In the genomic region with DNA sequence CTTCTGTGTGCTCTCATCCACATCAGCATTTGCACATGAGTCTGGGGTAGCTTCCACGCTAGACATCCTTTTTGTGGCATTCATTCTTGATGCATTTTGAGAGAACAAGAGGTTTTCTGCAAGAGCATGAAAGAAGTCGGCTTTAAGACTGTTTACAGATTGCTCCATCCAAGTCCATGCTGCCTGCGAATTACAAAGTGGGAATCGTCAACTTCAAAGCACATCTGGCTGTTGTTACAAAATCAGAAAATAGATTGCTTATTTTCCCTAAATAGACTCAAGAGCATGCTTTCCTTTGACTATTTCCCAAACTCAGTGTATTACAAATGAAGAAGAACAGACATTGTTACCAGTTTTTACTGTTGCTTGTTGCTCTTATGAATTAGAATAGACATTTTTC, we compare ENCODE assay signal across 18 mouse cellular contexts. TPM values are rescaled to one million over a fixed set of nuclear protein-coding genes. Genes with fewer than 3 reads are reported as not detected.
DNase-seq lines count a peak whose midpoint lies in the region; ATAC-seq lines count a peak whose summit lies in the region.
"Had no signal": no experiment of that assay in that cellular context is flagged by ENCODE, and none has a peak within 500 bp of the region (broad histone marks: within the 10 kb centered on the region; RNA-seq: fewer than 3 reads in every experiment).

No protein-coding gene starts in this region.

- WGBS in embryonic facial prominence, embryonic 11.5 days, result 62% methylated on average over 4 of the region's 4 CpGs
- WGBS in embryonic facial prominence, embryonic 10.5 days, result 63% methylated on average over 4 of the region's 4 CpGs
- WGBS in lung, embryonic 15.5 days, result 34% methylated on average over 4 of the region's 4 CpGs
- WGBS in embryonic facial prominence, embryonic 14.5 days, result 50% methylated on average over 4 of the region's 4 CpGs

- H3K4me2 ChIP-seq in embryonic facial prominence, embryonic 11.5 days (ENCODE audit: low read depth, low read length), result no peak overlapping the region
- no peak overlapping the region for H3K4me2 ChIP-seq in lung, embryonic 15.5 days
- H3K4me2 ChIP-seq in embryonic facial prominence, embryonic 14.5 days (ENCODE audit: low read depth, low read length), result no peak overlapping the region
- H3K4me2 ChIP-seq: forebrain, embryonic 12.5 days; heart, embryonic 12.5 days; hindbrain, embryonic 15.5 days had no signal

- no peak for ATAC-seq in embryonic facial prominence, embryonic 11.5 days (replicated peaks; ENCODE audit: insufficient number of reproducible peaks, low FRiP score, low TSS enrichment, low read depth)
- ATAC-seq in lung, embryonic 15.5 days (ENCODE audit: borderline replicate concordance, extremely low read depth, low FRiP score, low TSS enrichment), result peak; percentile 64; the same call in 1 of the 2 replicates
- no peak for ATAC-seq in embryonic facial prominence, embryonic 14.5 days (ENCODE audit: low read depth)
- ATAC-seq: forebrain, embryonic 16.5 days had no signal

- no peak overlapping the region for H3K27ac ChIP-seq in embryonic facial prominence, embryonic 11.5 days (replicated peaks; ENCODE audit: low read depth, low read length)
- H3K27ac ChIP-seq in embryonic facial prominence, embryonic 10.5 days (replicated peaks), result no peak overlapping the region
- no peak overlapping the region for H3K27ac ChIP-seq in lung, embryonic 15.5 days
- H3K27ac ChIP-seq in embryonic facial prominence, embryonic 14.5 days (replicated peaks; ENCODE audit: low read depth, low read length), result 0 out of 2 replicates have a peak overlapping the region, but pooled peaks have one; percentile 21
- H3K27ac ChIP-seq: forebrain, embryonic 12.5 days; hindbrain, embryonic 15.5 days had no signal

- no peaks in the 10 kb centered on the region for H3K9me3 ChIP-seq in embryonic facial prominence, embryonic 11.5 days (replicated peaks; ENCODE audit: control insufficient read depth, low read length)
- H3K9me3 ChIP-seq in embryonic facial prominence, embryonic 10.5 days, result no peaks in the 10 kb centered on the region
- no peaks in the 10 kb centered on the region for H3K9me3 ChIP-seq in lung, embryonic 15.5 days
- no peaks in the 10 kb centered on the region for H3K9me3 ChIP-seq in embryonic facial prominence, embryonic 14.5 days (ENCODE audit: control insufficient read depth, low read length)
- H3K9me3 ChIP-seq: forebrain, embryonic 12.5 days; heart, embryonic 12.5 days; hindbrain, embryonic 15.5 days had no signal

- H3K36me3 ChIP-seq in embryonic facial prominence, embryonic 11.5 days (replicated peaks; ENCODE audit: control insufficient read depth, insufficient read depth, low read depth, low read length), result no peaks in the 10 kb centered on the region
- no peaks in the 10 kb centered on the region for H3K36me3 ChIP-seq in embryonic facial prominence, embryonic 10.5 days (replicated peaks)
- H3K36me3 ChIP-seq in lung, embryonic 15.5 days, result no peaks in the 10 kb centered on the region
- no peaks in the 10 kb centered on the region for H3K36me3 ChIP-seq in embryonic facial prominence, embryonic 14.5 days (ENCODE audit: control insufficient read depth, insufficient read depth, low read length)
- H3K36me3 ChIP-seq: forebrain, embryonic 12.5 days; G1E; heart, embryonic 12.5 days; hindbrain, embryonic 15.5 days had no signal

- peak; percentile 15 for DNase-seq in embryonic facial prominence, embryonic 11.5 days (ENCODE audit: low spot score)
- no peak for DNase-seq in embryonic facial prominence, embryonic 10.5 days (ENCODE audit: low spot score)
- DNase-seq in lung, postnatal 4 days, result no peak
- DNase-seq in embryonic facial prominence, embryonic 14.5 days (ENCODE audit: low spot score), result peak; percentile 33
- DNase-seq in spleen, postnatal 14 days (ENCODE audit: low spot score in 2 of 2), result no peak
- DNase-seq in adrenal gland, postnatal 25 days, result no peak
- DNase-seq: adrenal gland, adult 8-10 months; cerebellum, adult 11-12 months; cerebellum, adult 9-10 months; cerebellum, postnatal 25 days; gastrocnemius, postnatal 10 days; heart, postnatal 36 days had no signal

- H3K27me3 ChIP-seq in embryonic facial prominence, embryonic 11.5 days (ENCODE audit: control insufficient read depth, insufficient read depth, low read length), result no peaks in the 10 kb centered on the region
- H3K27me3 ChIP-seq in embryonic facial prominence, embryonic 10.5 days (replicated peaks; ENCODE audit: low read depth, poor library complexity, severe bottlenecking), result no peaks in the 10 kb centered on the region
- no peaks in the 10 kb centered on the region for H3K27me3 ChIP-seq in lung, embryonic 15.5 days
- H3K27me3 ChIP-seq in embryonic facial prominence, embryonic 14.5 days (replicated peaks; ENCODE audit: control insufficient read depth, insufficient read depth, low read length), result no peaks in the 10 kb centered on the region
- H3K27me3 ChIP-seq: forebrain, embryonic 12.5 days; heart, embryonic 12.5 days; hindbrain, embryonic 15.5 days had no signal

- H3K4me1 ChIP-seq in embryonic facial prominence, embryonic 11.5 days (ENCODE audit: control insufficient read depth, insufficient read depth, low read length), result no peaks in the 10 kb centered on the region
- peaks cover 16% of the 10 kb centered on the region for H3K4me1 ChIP-seq in embryonic facial prominence, embryonic 10.5 days
- peaks cover 4% of the 10 kb centered on the region for H3K4me1 ChIP-seq in lung, embryonic 15.5 days
- H3K4me1 ChIP-seq in embryonic facial prominence, embryonic 14.5 days (ENCODE audit: control insufficient read depth, insufficient read depth, low read length), result peaks cover 5% of the 10 kb centered on the region; the same call in 1 of the 2 replicates
- H3K4me1 ChIP-seq: forebrain, embryonic 12.5 days; hindbrain, embryonic 15.5 days had no signal

- H3K4me3 ChIP-seq in embryonic facial prominence, embryonic 11.5 days (ENCODE audit: low read depth, low read length), result no peak overlapping the region
- H3K4me3 ChIP-seq in embryonic facial prominence, embryonic 10.5 days, result no peak overlapping the region
- no peak overlapping the region for H3K4me3 ChIP-seq in lung, embryonic 15.5 days
- H3K4me3 ChIP-seq in embryonic facial prominence, embryonic 14.5 days (ENCODE audit: low read depth, low read length), result no peak overlapping the region
- H3K4me3 ChIP-seq: forebrain, embryonic 12.5 days; heart, embryonic 12.5 days; hindbrain, embryonic 15.5 days had no signal

- no peak overlapping the region for H3K9ac ChIP-seq in embryonic facial prominence, embryonic 11.5 days (replicated peaks; ENCODE audit: low read length)
- no peak overlapping the region for H3K9ac ChIP-seq in lung, embryonic 15.5 days
- no peak overlapping the region for H3K9ac ChIP-seq in embryonic facial prominence, embryonic 14.5 days (ENCODE audit: low read depth, low read length)
- H3K9ac ChIP-seq: forebrain, embryonic 12.5 days; heart, embryonic 12.5 days; hindbrain, embryonic 15.5 days had no signal

RNA-seq across cellular contexts. Expression of gene Cep112, which starts 59.0 kb away (rescaled TPM):
- 8.5 and 12.2 TPM in 2 replicates for polyA plus RNA-seq in embryonic facial prominence, embryonic 11.5 days (2014; fragmentation: Nextera tagmentation; extraction: Ambion mirVana)
- polyA plus RNA-seq in embryonic facial prominence, embryonic 10.5 days (2016; fragmentation: Nextera tagmentation; extraction: Ambion mirVana), result 9.0 and 11.0 TPM in 2 replicates
- 15.8 and 19.4 TPM in 2 replicates for polyA plus RNA-seq in lung, embryonic 15.5 days (2015; fragmentation: Nextera tagmentation; extraction: Ambion mirVana)
- polyA plus RNA-seq in embryonic facial prominence, embryonic 14.5 days (2014; fragmentation: Nextera tagmentation; extraction: Ambion mirVana), result 17.4 and 18.5 TPM in 2 replicates
- 15.4 and 21.5 TPM in 2 replicates for total RNA-seq in adrenal gland, postnatal 25 days (2021)
- polyA plus RNA-seq: G1E had no signal

Comparison
In these comparisons a context has a peak if more than half of its experiments do, and no peak if none do; other contexts are left out.
1. DNase-seq: peak in embryonic facial prominence, embryonic 11.5 days (single experiment) and embryonic facial prominence, embryonic 14.5 days (single experiment); none in embryonic facial prominence, embryonic 10.5 days (single experiment), lung, postnatal 4 days (0 of 2), spleen, postnatal 14 days (0 of 2) and adrenal gland, postnatal 25 days (single experiment).